Mouse (Mus musculus) kidney, postnatal 0 days (tissue): ENCODE results near the gene Rd3l. TPM values are rescaled to one million over a fixed set of nuclear protein-coding genes. Genes with fewer than 3 reads are reported as not detected.

ENCODE experiments used
- ATAC-seq: fragments of 200-750 bp; cut with Nextera tagmentation; replicated peaks from 2 replicates; pipeline ENCODE4 v1.8.0; 2017; ENCODE audit warnings: low read depth, moderate number of reproducible peaks, moderate TSS enrichment, moderate library complexity; ENCODE audit not compliant: low FRiP score
- DNase-seq: peaks from one replicate; pipeline ENCODE4 v3.0.0-alpha.2; 2016; ENCODE audit warnings: low spot score
- H3K27ac ChIP-seq: fragments of 300-500 bp; sonication (generic); 2 replicates; pipeline ENCODE4 v1.5.1; 2014; ENCODE audit warnings: mild to moderate bottlenecking
- H3K27me3 ChIP-seq: fragments of 300-500 bp; sonication (generic); 2 replicates; pipeline ENCODE4 v1.6.1; 2014; ENCODE audit warnings: low read length, mixed read lengths; ENCODE audit not compliant: insufficient read depth
- H3K36me3 ChIP-seq: fragments of 300-500 bp; sonication (generic); 2 replicates; pipeline ENCODE4 v1.6.1; 2014; ENCODE audit warnings: low read length, mixed read lengths; ENCODE audit not compliant: insufficient read depth
- H3K4me1 ChIP-seq: fragments of 300-500 bp; sonication (generic); replicated peaks from 2 replicates; pipeline ENCODE4 v1.6.1; 2014; ENCODE audit warnings: antibody characterized with exemption, low read length, mixed read lengths; ENCODE audit not compliant: insufficient read depth
- H3K4me2 ChIP-seq: fragments of 300-500 bp; sonication (generic); 2 replicates; pipeline ENCODE4 v1.6.1; 2014; ENCODE audit warnings: mild to moderate bottlenecking, low read length, moderate library complexity, mixed read lengths
- H3K4me3 ChIP-seq: fragments of 300-500 bp; sonication (generic); replicated peaks from 2 replicates; pipeline ENCODE4 v1.5.1; 2014; ENCODE audit warnings: low read depth, low read length
- H3K9ac ChIP-seq: fragments of 300-500 bp; sonication (generic); 2 replicates; pipeline ENCODE4 v1.6.1; 2014; ENCODE audit warnings: low read depth, low read length
- H3K9me3 ChIP-seq: fragments of 300-500 bp; sonication (generic); replicated peaks from 2 replicates; pipeline ENCODE4 v1.6.1; 2016; ENCODE audit warnings: low read length, inconsistent platforms, mixed read lengths
- CTCF ChIP-seq: IDR thresholded peaks from 2 replicates; pipeline ENCODE4 v1.5.1; 2016; ENCODE audit warnings: antibody characterized with exemption, low read depth, mild to moderate bottlenecking, moderate library complexity
- WGBS: fragments of 180-500 bp; shearing (Covaris S2); extraction: QIAGEN DNeasy Blood & Tissue Kit; methylation state at CpG from one replicate; pipeline ENCODE4 v1.1.7; 2014; 5-methylcytosine and 5-hydroxymethylcytosine counted together
- polyA plus RNA-seq: library from polyadenylated mRNA; unstranded; fragments of >200 nt; fragmentation: Nextera tagmentation; extraction: Ambion mirVana; gene quantifications from 2 replicates; pipeline ENCODE4 v1.2.1, GENCODE M21; 2015

Rd3l gene
- polyA plus RNA-seq, 1 experiment from 2014 or later = not detected

DNA sequence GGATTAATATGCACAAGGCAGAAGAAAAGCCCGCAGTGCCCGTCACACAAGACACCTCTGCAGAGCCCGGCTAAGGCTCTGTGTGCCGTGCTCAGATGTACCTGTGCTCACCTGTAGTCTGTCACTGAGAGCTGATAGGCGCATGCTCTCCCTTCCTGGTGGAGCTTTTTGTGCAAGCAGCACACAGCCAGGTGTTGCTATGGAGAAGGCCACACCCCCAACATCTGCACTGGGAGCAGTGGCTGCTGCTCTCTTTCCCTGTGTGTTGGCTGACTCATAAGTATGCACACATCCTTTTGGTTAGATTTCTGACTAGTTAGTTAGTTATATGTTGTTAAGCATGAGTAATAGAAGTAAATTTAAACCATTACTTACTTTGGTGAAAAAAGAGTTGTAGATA, 11.5 kb upstream of the Rd3l start:
- no peaks in the 10 kb centered on the region for H3K27me3 ChIP-seq
- peaks cover 4% of the 10 kb centered on the region; the same call in 1 of the 2 replicates for H3K4me1 ChIP-seq
- no peak for DNase-seq
- no peak overlapping the region for H3K9ac ChIP-seq
- no peak overlapping the region for H3K4me3 ChIP-seq
- no peak overlapping the region for H3K4me2 ChIP-seq
- no peak for TF ChIP-seq CTCF
- WGBS = 89% methylated on average over 5 of the region's 5 CpGs
- no peaks in the 10 kb centered on the region for H3K9me3 ChIP-seq
- ATAC-seq = no peak
- no peak overlapping the region for H3K27ac ChIP-seq
- H3K36me3 ChIP-seq = no peaks in the 10 kb centered on the region

DNA sequence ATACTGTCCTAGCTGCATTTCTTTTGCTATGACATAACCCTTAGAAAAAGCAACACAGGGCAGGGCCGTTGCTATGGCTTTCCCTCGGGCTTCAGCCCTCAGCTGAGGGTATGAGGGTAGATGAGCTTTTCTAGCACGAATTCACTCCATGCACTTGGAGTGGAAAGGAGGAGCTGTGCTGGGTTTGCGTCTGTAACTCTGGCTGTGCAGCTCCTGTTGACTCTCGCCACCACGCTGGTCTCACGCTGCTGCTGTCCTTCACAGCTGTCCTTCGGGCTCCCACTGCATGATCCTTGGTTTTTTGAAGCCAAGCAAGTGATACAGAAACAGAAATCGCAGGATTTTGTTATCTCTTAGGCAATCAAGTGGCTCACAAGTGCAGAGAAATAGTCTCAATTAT, 5.6 kb upstream of the Rd3l start:
- Histone ChIP-seq H3K9ac (no peak overlapping the region), H3K4me3 (no peak overlapping the region), H3K4me2 (no peak overlapping the region), H3K4me1 (peaks cover 4% of the 10 kb centered on the region; the same call in 1 of the 2 replicates), H3K27ac (no peak overlapping the region), H3K27me3 (no peaks in the 10 kb centered on the region), H3K36me3 (no peaks in the 10 kb centered on the region), H3K9me3 (no peaks in the 10 kb centered on the region)
- no peak for DNase-seq
- TF ChIP-seq CTCF = no peak
- WGBS = 45% methylated on average over 9 of the region's 9 CpGs
- no peak for ATAC-seq

DNA sequence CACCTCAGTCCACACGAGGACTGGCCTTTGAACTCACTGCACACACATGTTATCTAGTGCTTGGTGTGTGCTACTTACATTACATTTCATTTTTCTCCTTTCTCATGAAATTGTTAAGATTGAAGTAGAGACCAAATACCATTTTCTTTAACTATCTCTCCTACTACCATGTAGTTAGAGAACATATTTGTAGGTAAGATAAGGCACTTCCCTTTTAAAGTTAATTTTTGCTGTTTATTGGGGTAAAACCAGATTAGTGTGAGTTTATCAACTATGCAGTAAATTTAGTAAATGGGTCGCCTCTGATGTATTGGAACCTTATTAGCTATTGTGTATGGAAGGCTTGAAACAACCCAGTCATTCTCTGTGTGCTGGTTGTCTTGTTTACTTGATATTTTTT, 2.0 kb upstream of the Rd3l start:
- no peak for TF ChIP-seq CTCF
- H3K27me3 ChIP-seq = no peaks in the 10 kb centered on the region
- no peaks in the 10 kb centered on the region for H3K9me3 ChIP-seq
- DNase-seq (no peak), ATAC-seq (no peak)
- H3K4me3 ChIP-seq = no peak overlapping the region
- H3K4me1 ChIP-seq = no peaks in the 10 kb centered on the region
- 70% methylated on average over 2 of the region's 2 CpGs for WGBS
- no peak overlapping the region for H3K9ac ChIP-seq
- H3K27ac ChIP-seq = no peak overlapping the region
- no peaks in the 10 kb centered on the region for H3K36me3 ChIP-seq
- no peak overlapping the region for H3K4me2 ChIP-seq

DNA sequence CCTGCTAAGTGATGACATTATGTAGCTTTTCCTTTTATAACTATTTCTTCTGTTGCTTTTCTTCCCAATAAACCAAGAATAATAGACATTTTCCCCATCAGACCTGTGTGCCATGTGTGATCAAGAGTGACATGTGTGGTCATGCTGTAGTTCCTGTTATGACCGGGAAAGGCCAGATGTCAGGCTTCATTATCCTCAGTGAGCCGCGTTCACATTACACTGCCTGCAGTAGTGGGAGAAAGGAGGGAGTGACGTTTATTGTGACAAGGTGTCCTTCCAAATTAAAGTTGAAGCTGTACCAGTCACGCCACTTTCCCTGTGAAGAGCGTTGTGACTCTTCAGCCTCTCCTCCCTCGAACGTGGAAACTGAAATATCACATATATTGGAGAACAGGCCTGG, 714 bp upstream of the Rd3l start:
- H3K4me1 ChIP-seq = no peaks in the 10 kb centered on the region
- DNase-seq = no peak
- no peak for TF ChIP-seq CTCF
- H3K36me3 ChIP-seq = no peaks in the 10 kb centered on the region
- H3K4me3 ChIP-seq = no peak overlapping the region
- no peaks in the 10 kb centered on the region for H3K27me3 ChIP-seq
- H3K27ac ChIP-seq = no peak overlapping the region
- H3K4me2 ChIP-seq = no peak overlapping the region
- H3K9ac ChIP-seq = no peak overlapping the region
- no peaks in the 10 kb centered on the region for H3K9me3 ChIP-seq
- ATAC-seq = no peak
- 46% methylated on average over 8 of the region's 8 CpGs for WGBS

DNA sequence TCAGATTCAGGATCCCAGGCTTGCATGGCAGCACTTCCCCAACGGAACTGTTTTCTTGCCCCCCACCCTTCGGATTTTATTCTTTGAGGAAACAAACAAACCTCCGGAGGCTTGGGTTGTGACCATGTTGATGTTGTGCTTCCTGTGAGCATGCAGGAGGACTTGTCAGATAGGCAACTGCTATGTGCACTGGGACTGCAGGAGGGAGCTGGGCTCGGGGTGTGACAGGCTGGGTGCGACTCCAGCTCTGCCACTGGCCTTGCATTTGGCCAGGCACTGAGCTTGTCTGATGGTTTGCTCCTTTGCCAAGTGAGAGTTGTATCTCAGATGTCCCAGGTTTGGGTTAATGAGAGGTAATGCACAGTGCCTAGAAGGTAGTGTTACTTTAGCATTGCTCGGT, 2.8 kb downstream of the Rd3l start:
- H3K27ac ChIP-seq = no peak overlapping the region
- no peak for TF ChIP-seq CTCF

DNA sequence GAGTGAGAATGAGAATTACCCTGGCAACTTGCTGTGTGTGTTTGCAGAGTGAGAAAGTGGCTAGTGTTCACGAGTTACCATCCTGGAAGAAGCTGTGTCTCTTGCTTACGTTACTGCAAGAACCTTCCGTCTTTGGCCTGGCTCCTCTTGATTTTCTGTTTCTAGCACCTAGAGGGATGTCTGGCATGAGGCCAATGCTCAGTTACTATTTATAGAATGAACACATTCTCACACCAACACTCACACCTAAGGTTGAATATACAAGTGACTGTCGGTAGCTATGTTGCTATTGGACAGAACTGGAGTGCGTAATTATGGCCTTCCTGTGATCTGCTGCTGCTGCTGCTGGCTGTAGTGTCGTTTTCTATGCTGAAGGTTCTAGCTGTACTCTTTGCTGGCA, 4.0 kb downstream of the Rd3l start:
- TF ChIP-seq CTCF = no peak

More for the DNA sequence above, 2.8 kb downstream of the Rd3l start:
- WGBS = 78% methylated on average over 6 of the region's 6 CpGs
- Histone ChIP-seq H3K9ac (no peak overlapping the region), H3K27me3 (no peaks in the 10 kb centered on the region), H3K9me3 (no peaks in the 10 kb centered on the region), H3K36me3 (no peaks in the 10 kb centered on the region), H3K4me3 (no peak overlapping the region), H3K4me2 (no peak overlapping the region), H3K4me1 (no peaks in the 10 kb centered on the region)
- no peak for ATAC-seq
- DNase-seq = no peak

DNA sequence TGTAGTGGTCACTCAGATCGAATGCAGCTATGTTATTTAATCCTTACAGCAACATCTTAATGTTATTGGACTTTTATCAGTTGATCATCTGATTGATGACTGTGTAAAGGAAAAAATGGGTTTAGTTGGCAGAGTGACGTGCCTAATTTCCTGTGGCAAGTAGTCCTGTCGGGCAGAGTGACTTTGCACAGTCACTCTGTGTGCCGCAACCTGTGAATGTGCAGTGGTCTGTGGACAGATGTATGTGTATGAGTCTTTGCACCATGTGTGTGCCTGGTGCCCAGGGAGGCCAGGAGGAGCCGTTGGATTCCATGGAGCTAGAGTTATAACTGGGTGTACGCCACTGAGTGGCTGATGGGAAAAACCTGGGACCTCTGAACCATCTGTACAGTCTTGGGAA, 6.5 kb downstream of the Rd3l start:
- DNase-seq (no peak), ATAC-seq (no peak)
- Histone ChIP-seq H3K4me3 (no peak overlapping the region), H3K4me2 (no peak overlapping the region), H3K27ac (no peak overlapping the region), H3K9me3 (no peaks in the 10 kb centered on the region), H3K4me1 (no peaks in the 10 kb centered on the region), H3K36me3 (no peaks in the 10 kb centered on the region), H3K9ac (no peak overlapping the region), H3K27me3 (no peaks in the 10 kb centered on the region)
- 64% methylated on average over 6 of the region's 6 CpGs for WGBS
- no peak for TF ChIP-seq CTCF

More for the DNA sequence above, 4.0 kb downstream of the Rd3l start:
- Histone ChIP-seq H3K27ac (no peak overlapping the region), H3K4me1 (no peaks in the 10 kb centered on the region), H3K4me3 (no peak overlapping the region), H3K4me2 (no peak overlapping the region), H3K27me3 (no peaks in the 10 kb centered on the region), H3K9ac (no peak overlapping the region), H3K9me3 (no peaks in the 10 kb centered on the region), H3K36me3 (no peaks in the 10 kb centered on the region)
- WGBS = 45% methylated on average over 6 of the region's 6 CpGs
- DNase-seq (peak; percentile 25), ATAC-seq (no peak)
